Comparison of ENCODE assay signal across 8 mouse cellular contexts in genomic region chr19:5389647-5390046, GRCm38 (mm10). TPM values are rescaled to one million over a fixed set of nuclear protein-coding genes. Genes with fewer than 3 reads are reported as not detected.
DNase-seq lines count a peak whose midpoint lies in the region; ATAC-seq and TF ChIP-seq lines count a peak whose summit lies in the region.

No protein-coding gene starts in this region.

- H3K4me3 ChIP-seq in heart, postnatal 0 days (ENCODE audit: low read depth, low read length) = peak overlapping the region; percentile 93
- peak overlapping the region; percentile 93 for H3K4me3 ChIP-seq in limb, embryonic 11.5 days (ENCODE audit: low read depth, low read length)
- H3K4me3 ChIP-seq in midbrain, embryonic 12.5 days = peak overlapping the region; percentile 100

- H3K36me3 ChIP-seq in heart, postnatal 0 days (replicated peaks; ENCODE audit: control insufficient read depth, insufficient read depth, low read length) = peaks cover 11% of the 10 kb centered on the region
- H3K36me3 ChIP-seq in limb, embryonic 11.5 days (ENCODE audit: control insufficient read depth, insufficient read depth, low read length) = peaks cover 8% of the 10 kb centered on the region; the same call in 1 of the 2 replicates
- peaks cover 12% of the 10 kb centered on the region for H3K36me3 ChIP-seq in midbrain, embryonic 12.5 days

- no peaks in the 10 kb centered on the region for H3K27me3 ChIP-seq in heart, postnatal 0 days (ENCODE audit: control insufficient read depth, insufficient read depth, low read length)
- H3K27me3 ChIP-seq in limb, embryonic 11.5 days (ENCODE audit: control insufficient read depth, insufficient read depth, low read length) = no peaks in the 10 kb centered on the region
- H3K27me3 ChIP-seq in midbrain, embryonic 12.5 days = peaks cover 7% of the 10 kb centered on the region; the same call in 1 of the 2 replicates

- 20% methylated on average over 12 of the region's 12 CpGs for WGBS in heart, postnatal 0 days
- WGBS in limb, embryonic 11.5 days = 37% methylated on average over 12 of the region's 12 CpGs
- 53% methylated on average over 12 of the region's 12 CpGs for WGBS in midbrain, embryonic 12.5 days

- no peaks in the 10 kb centered on the region for H3K9me3 ChIP-seq in heart, postnatal 0 days (replicated peaks; ENCODE audit: control insufficient read depth, low read length)
- no peaks in the 10 kb centered on the region for H3K9me3 ChIP-seq in limb, embryonic 11.5 days (ENCODE audit: control insufficient read depth, low read length)
- no peaks in the 10 kb centered on the region for H3K9me3 ChIP-seq in midbrain, embryonic 12.5 days

- peak; percentile 35 to 37 for DNase-seq in cerebellum, postnatal 10 days
- no peak for DNase-seq in cerebellum, postnatal 14 days
- DNase-seq in embryo, embryonic 10 days (ENCODE audit: low spot score) = peak; percentile 47
- DNase-seq in heart, postnatal 0 days (ENCODE audit: low spot score) = peak; percentile 30
- DNase-seq in limb, embryonic 11.5 days (ENCODE audit: low spot score) = peak; percentile 43
- DNase-seq in thymus, postnatal 0 days (ENCODE audit: low spot score) = peak; percentile 87
- no peak for DNase-seq in left cerebral cortex, postnatal 14 days (ENCODE audit: low spot score in 2 of 2)

- no peak for TF ChIP-seq EP300 in heart, postnatal 0 days (IDR thresholded peaks at IDR 0.05; ENCODE audit: low read depth)

- no peak for ATAC-seq in heart, postnatal 0 days (ENCODE audit: insufficient read depth, low read depth)
- no peak for ATAC-seq in limb, embryonic 11.5 days (ENCODE audit: insufficient number of reproducible peaks, low FRiP score, low TSS enrichment, low read depth)
- ATAC-seq in midbrain, embryonic 12.5 days (ENCODE audit: low FRiP score, low read depth) = no peak

- H3K4me1 ChIP-seq in heart, postnatal 0 days (ENCODE audit: control insufficient read depth, insufficient read depth) = peaks cover 25% of the 10 kb centered on the region
- peaks cover 11% of the 10 kb centered on the region for H3K4me1 ChIP-seq in limb, embryonic 11.5 days (ENCODE audit: control insufficient read depth, insufficient read depth, low read length)
- H3K4me1 ChIP-seq in midbrain, embryonic 12.5 days = peaks cover 32% of the 10 kb centered on the region

- intact Hi-C loops in left cerebral cortex, postnatal 14 days (cut with DNase I) = no loop called here

- no peak for TF ChIP-seq CTCF in heart, postnatal 0 days (IDR thresholded peaks at IDR 0.05; ENCODE audit: low read depth)

- H3K9ac ChIP-seq in heart, postnatal 0 days (replicated peaks; ENCODE audit: low read depth, low read length) = peak overlapping the region; percentile 91
- no peak overlapping the region for H3K9ac ChIP-seq in limb, embryonic 11.5 days (ENCODE audit: low read length)
- H3K9ac ChIP-seq in midbrain, embryonic 12.5 days (replicated peaks) = no peak overlapping the region; the same call in 1 of the 2 replicates

- H3K27ac ChIP-seq in heart, postnatal 0 days (ENCODE audit: low read depth) = peak overlapping the region; percentile 88
- H3K27ac ChIP-seq in limb, embryonic 11.5 days (replicated peaks; ENCODE audit: low read depth, low read length) = 0 out of 2 replicates have a peak overlapping the region, but pooled peaks have one; percentile 3
- no peak overlapping the region for H3K27ac ChIP-seq in midbrain, embryonic 12.5 days (replicated peaks)

- H3K4me2 ChIP-seq in heart, postnatal 0 days (ENCODE audit: low read depth, low read length) = peak overlapping the region; percentile 85
- peak overlapping the region; percentile 75 for H3K4me2 ChIP-seq in limb, embryonic 11.5 days (ENCODE audit: low read depth, severe bottlenecking)
- peak overlapping the region; percentile 98 for H3K4me2 ChIP-seq in midbrain, embryonic 12.5 days (replicated peaks)

RNA-seq across cellular contexts. Expression of gene Sart1, which starts 1.1 kb away (rescaled TPM):
- 4.4 and 39.0 TPM in 2 replicates for total RNA-seq in heart, postnatal 0 days (2014; rRNA removed; ENCODE audit: low replicate concordance)
- 26.4 and 26.9 TPM in 2 replicates for polyA plus RNA-seq in heart, postnatal 0 days (2015; fragmentation: Nextera tagmentation; extraction: Ambion mirVana)
- 87.1 and 92.5 TPM in 2 replicates for polyA plus RNA-seq in limb, embryonic 11.5 days (2014; fragmentation: Nextera tagmentation; extraction: Ambion mirVana)
- polyA plus RNA-seq in midbrain, embryonic 12.5 days (2016; fragmentation: Nextera tagmentation; extraction: Ambion mirVana) = 115 and 118 TPM in 2 replicates
- polyA plus RNA-seq in thymus, postnatal 0 days (2015; fragmentation: Nextera tagmentation; extraction: Ambion mirVana) = 73.4 and 84.2 TPM in 2 replicates
- 10 to 100 TPM; 84.0 to 85.4 TPM for total RNA-seq in left cerebral cortex, postnatal 14 days (2021)

RNA-seq across cellular contexts. Expression of gene Tsga10ip, which starts 12.7 kb away (rescaled TPM):
- total RNA-seq in heart, postnatal 0 days (2014; rRNA removed; ENCODE audit: low replicate concordance) = 0.31 and 3.5 TPM in 2 replicates
- 2.5 and 3.5 TPM in 2 replicates for polyA plus RNA-seq in heart, postnatal 0 days (2015; fragmentation: Nextera tagmentation; extraction: Ambion mirVana)
- not detected in 2 replicates for polyA plus RNA-seq in limb, embryonic 11.5 days (2014; fragmentation: Nextera tagmentation; extraction: Ambion mirVana)
- polyA plus RNA-seq in midbrain, embryonic 12.5 days (2016; fragmentation: Nextera tagmentation; extraction: Ambion mirVana) = 0.17 and 0.28 TPM in 2 replicates
- 1.9 TPM in 2 replicates for polyA plus RNA-seq in thymus, postnatal 0 days (2015; fragmentation: Nextera tagmentation; extraction: Ambion mirVana)
- under 1 TPM in 1 of 2 experiments, not detected in 1; 0.29 TPM for total RNA-seq in left cerebral cortex, postnatal 14 days (2021)

RNA-seq across cellular contexts. Expression of gene Banf1, which starts 22.7 kb away (rescaled TPM):
- 120 and 143 TPM in 2 replicates for total RNA-seq in heart, postnatal 0 days (2014; rRNA removed; ENCODE audit: low replicate concordance)
- 340 and 356 TPM in 2 replicates for polyA plus RNA-seq in heart, postnatal 0 days (2015; fragmentation: Nextera tagmentation; extraction: Ambion mirVana)
- 522 and 532 TPM in 2 replicates for polyA plus RNA-seq in limb, embryonic 11.5 days (2014; fragmentation: Nextera tagmentation; extraction: Ambion mirVana)
- polyA plus RNA-seq in midbrain, embryonic 12.5 days (2016; fragmentation: Nextera tagmentation; extraction: Ambion mirVana) = 392 and 402 TPM in 2 replicates
- polyA plus RNA-seq in thymus, postnatal 0 days (2015; fragmentation: Nextera tagmentation; extraction: Ambion mirVana) = 590 and 607 TPM in 2 replicates
- total RNA-seq in left cerebral cortex, postnatal 14 days (2021) = 10 to 100 TPM; 91.6 to 99.4 TPM

RNA-seq across cellular contexts. Expression of gene Eif1ad, which starts 23.1 kb away (rescaled TPM):
- 37.9 and 40.6 TPM in 2 replicates for total RNA-seq in heart, postnatal 0 days (2014; rRNA removed; ENCODE audit: low replicate concordance)
- 33.5 and 37.5 TPM in 2 replicates for polyA plus RNA-seq in heart, postnatal 0 days (2015; fragmentation: Nextera tagmentation; extraction: Ambion mirVana)
- polyA plus RNA-seq in limb, embryonic 11.5 days (2014; fragmentation: Nextera tagmentation; extraction: Ambion mirVana) = 78.9 and 89.3 TPM in 2 replicates
- polyA plus RNA-seq in midbrain, embryonic 12.5 days (2016; fragmentation: Nextera tagmentation; extraction: Ambion mirVana) = 75.9 and 79.9 TPM in 2 replicates
- 51.1 and 59.4 TPM in 2 replicates for polyA plus RNA-seq in thymus, postnatal 0 days (2015; fragmentation: Nextera tagmentation; extraction: Ambion mirVana)
- total RNA-seq in left cerebral cortex, postnatal 14 days (2021) = 10 to 100 TPM; 24.3 to 24.5 TPM

RNA-seq across cellular contexts. Expression of gene Drap1, which starts 35.1 kb away (rescaled TPM):
- total RNA-seq in heart, postnatal 0 days (2014; rRNA removed; ENCODE audit: low replicate concordance) = 169 and 171 TPM in 2 replicates
- polyA plus RNA-seq in heart, postnatal 0 days (2015; fragmentation: Nextera tagmentation; extraction: Ambion mirVana) = 328 and 338 TPM in 2 replicates
- polyA plus RNA-seq in limb, embryonic 11.5 days (2014; fragmentation: Nextera tagmentation; extraction: Ambion mirVana) = 216 and 243 TPM in 2 replicates
- polyA plus RNA-seq in midbrain, embryonic 12.5 days (2016; fragmentation: Nextera tagmentation; extraction: Ambion mirVana) = 257 and 262 TPM in 2 replicates
- polyA plus RNA-seq in thymus, postnatal 0 days (2015; fragmentation: Nextera tagmentation; extraction: Ambion mirVana) = 217 and 222 TPM in 2 replicates
- total RNA-seq in left cerebral cortex, postnatal 14 days (2021) = 100 to 1,000 TPM; 168 to 192 TPM

Comparison
In these comparisons a context has a peak if more than half of its experiments do, and no peak if none do; other contexts are left out.
1. DNase-seq: peak in cerebellum, postnatal 10 days (2 of 2), embryo, embryonic 10 days (single experiment), heart, postnatal 0 days (single experiment), limb, embryonic 11.5 days (single experiment) and thymus, postnatal 0 days (single experiment); none in cerebellum, postnatal 14 days (0 of 2) and left cerebral cortex, postnatal 14 days (0 of 2).
2. Peak in every context shown above with its lines, with median percentiles within 50 percentile points of each other: H3K4me2 ChIP-seq and H3K4me3 ChIP-seq.